Mouse (Mus musculus) E14TG2a.4 (cell line): ENCODE data around the gene Atxn10.

Source experiments
- CTCF ChIP-seq: conservative IDR thresholded peaks from 2 replicates; pipeline ENCODE4 v1.5.1; 2014; ENCODE audit warnings: low read length
- POU5F1 ChIP-seq: IDR thresholded peaks from 2 replicates; pipeline ENCODE4 v1.6.1; 2014; ENCODE audit warnings: low read length, borderline replicate concordance

DNA sequence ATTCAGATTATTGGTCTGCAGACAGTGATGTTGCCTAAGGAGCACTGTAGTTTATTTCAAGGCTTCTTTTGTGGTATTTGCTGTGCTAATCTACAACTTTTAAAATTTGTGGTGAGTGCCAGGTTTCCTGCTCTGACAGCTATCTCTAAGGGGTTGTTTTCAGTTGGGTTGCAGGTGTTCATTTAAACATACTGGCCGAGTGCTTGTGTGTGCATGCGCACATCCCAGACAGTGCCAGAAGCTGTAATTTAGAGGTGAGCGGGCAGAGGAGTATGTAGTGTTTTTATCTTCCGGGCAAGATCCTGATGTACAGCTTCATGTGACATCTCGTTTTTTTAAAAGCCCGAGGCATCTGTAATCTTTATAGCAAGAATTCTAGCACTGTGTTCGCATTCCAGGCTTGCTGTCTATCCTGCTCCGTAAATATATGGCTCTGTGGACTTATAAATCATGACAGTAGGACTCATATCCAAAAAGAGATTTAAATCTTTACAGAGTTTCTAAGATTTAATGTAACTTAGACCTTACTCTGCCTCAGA is 73.3 kb downstream of the Atxn10 start:
- TF ChIP-seq CTCF (no peak), POU5F1 (no peak)
